Mouse (Mus musculus): ENCODE measurements around the gene Pcyt1a. TPM values are rescaled to one million over a fixed set of nuclear protein-coding genes. Genes with fewer than 3 reads are reported as not detected.

The Pcyt1a gene
- polyA plus RNA-seq, 1 experiment from 2014 or later, result 46.4 TPM

- H3K9me3 ChIP-seq, result no peaks in the 10 kb centered on the region
- DNase-seq (ENCODE audit: low spot score), result no peak
- WGBS, result 84% methylated on average over 12 of the region's 12 CpGs
- H3K4me3 ChIP-seq, result no peak overlapping the region
- no peaks in the 10 kb centered on the region for H3K36me3 ChIP-seq (replicated peaks)
- H3K4me1 ChIP-seq, result peaks cover 30% of the 10 kb centered on the region
- H3K27ac ChIP-seq (replicated peaks), result no peak overlapping the region
- H3K27me3 ChIP-seq (replicated peaks; ENCODE audit: low read depth, poor library complexity, severe bottlenecking), result no peaks in the 10 kb centered on the region; the same call in 1 of the 2 replicates
Measured at GRCm38 (mm10) chr16:32517785-32518481, 87.2 kb downstream of the Pcyt1a start.

GRCm38 (mm10) chr16:32519656-32520371 lies 89.1 kb downstream of the Pcyt1a start:
- Histone ChIP-seq H3K27ac (replicated peaks) (no peak overlapping the region; the same call in 1 of the 2 replicates), H3K4me1 (peaks cover 33% of the 10 kb centered on the region), H3K4me3 (no peak overlapping the region), H3K27me3 (replicated peaks; ENCODE audit: low read depth, poor library complexity, severe bottlenecking) (no peaks in the 10 kb centered on the region; the same call in 1 of the 2 replicates), H3K36me3 (replicated peaks) (no peaks in the 10 kb centered on the region), H3K9me3 (no peaks in the 10 kb centered on the region)
- 86% methylated on average over 15 of the region's 15 CpGs for WGBS
- DNase-seq (ENCODE audit: low spot score), result no peak

GRCm38 (mm10) chr16:32520372-32520748 lies 89.6 kb downstream of the Pcyt1a start:
- Histone ChIP-seq H3K27ac (replicated peaks) (no peak overlapping the region; the same call in 1 of the 2 replicates), H3K27me3 (replicated peaks; ENCODE audit: low read depth, poor library complexity, severe bottlenecking) (no peaks in the 10 kb centered on the region; the same call in 1 of the 2 replicates)

GRCm38 (mm10) chr16:32522578-32523194 lies 92.0 kb downstream of the Pcyt1a start:
- no peaks in the 10 kb centered on the region; the same call in 1 of the 2 replicates for H3K27me3 ChIP-seq (replicated peaks; ENCODE audit: low read depth, poor library complexity, severe bottlenecking)
- no peaks in the 10 kb centered on the region for H3K36me3 ChIP-seq (replicated peaks)
- H3K4me3 ChIP-seq, result no peak overlapping the region
- WGBS, result 88% methylated on average over 6 of the region's 6 CpGs
- DNase-seq (ENCODE audit: low spot score), result no peak
- H3K27ac ChIP-seq (replicated peaks), result no peak overlapping the region
- peaks cover 21% of the 10 kb centered on the region for H3K4me1 ChIP-seq
- no peaks in the 10 kb centered on the region for H3K9me3 ChIP-seq

More at GRCm38 (mm10) chr16:32520372-32520748, 89.6 kb downstream of the Pcyt1a start:
- no peaks in the 10 kb centered on the region for H3K9me3 ChIP-seq
- H3K4me1 ChIP-seq, result peaks cover 30% of the 10 kb centered on the region
- DNase-seq (ENCODE audit: low spot score), result no peak
- H3K36me3 ChIP-seq (replicated peaks), result no peaks in the 10 kb centered on the region
- 72% methylated on average over 9 of the region's 9 CpGs for WGBS
- no peak overlapping the region for H3K4me3 ChIP-seq

GRCm38 (mm10) chr16:32523462-32524243 lies 92.9 kb downstream of the Pcyt1a start:
- Histone ChIP-seq H3K9me3 (no peaks in the 10 kb centered on the region), H3K4me3 (no peak overlapping the region), H3K4me1 (peaks cover 21% of the 10 kb centered on the region), H3K27ac (replicated peaks) (no peak overlapping the region), H3K36me3 (replicated peaks) (no peaks in the 10 kb centered on the region), H3K27me3 (replicated peaks; ENCODE audit: low read depth, poor library complexity, severe bottlenecking) (no peaks in the 10 kb centered on the region; the same call in 1 of the 2 replicates)
- WGBS, result 75% methylated on average over 8 of the region's 8 CpGs
- no peak for DNase-seq (ENCODE audit: low spot score)

GRCm38 (mm10) chr16:32524244-32524615 lies 93.5 kb downstream of the Pcyt1a start:
- peaks cover 21% of the 10 kb centered on the region for H3K4me1 ChIP-seq
- WGBS, result 83% methylated on average over 5 of the region's 5 CpGs
- DNase-seq (ENCODE audit: low spot score), result no peak
- H3K9me3 ChIP-seq, result no peaks in the 10 kb centered on the region
- no peak overlapping the region; the same call in 1 of the 2 replicates for H3K27ac ChIP-seq (replicated peaks)
- no peak overlapping the region for H3K4me3 ChIP-seq
- no peaks in the 10 kb centered on the region; the same call in 1 of the 2 replicates for H3K27me3 ChIP-seq (replicated peaks; ENCODE audit: low read depth, poor library complexity, severe bottlenecking)
- H3K36me3 ChIP-seq (replicated peaks), result no peaks in the 10 kb centered on the region

Other genes starting within 250 kb of the Pcyt1a start
- 13.8 and 15.4 TPM in 2 replicates for gene Fbxo45, start 183.8 kb upstream of the Pcyt1a start, polyA plus RNA-seq (2016; fragmentation: Nextera tagmentation; extraction: Ambion mirVana)
- gene Wdr53, start 183.7 kb upstream of the Pcyt1a start, polyA plus RNA-seq (2016; fragmentation: Nextera tagmentation; extraction: Ambion mirVana), result 19.0 and 19.4 TPM in 2 replicates
- not detected in 2 replicates for gene Smco1, start 159.5 kb upstream of the Pcyt1a start, polyA plus RNA-seq (2016; fragmentation: Nextera tagmentation; extraction: Ambion mirVana)
- 29.0 and 33.9 TPM in 2 replicates for gene Rnf168, start 153.5 kb upstream of the Pcyt1a start, polyA plus RNA-seq (2016; fragmentation: Nextera tagmentation; extraction: Ambion mirVana)
- gene Ubxn7, start 98.7 kb upstream of the Pcyt1a start, polyA plus RNA-seq (2016; fragmentation: Nextera tagmentation; extraction: Ambion mirVana), result 27.0 and 32.2 TPM in 2 replicates
- gene Tm4sf19, start 30.4 kb upstream of the Pcyt1a start, polyA plus RNA-seq (2016; fragmentation: Nextera tagmentation; extraction: Ambion mirVana), result not detected in 2 replicates
- 32.5 and 34.1 TPM in 2 replicates for gene Tctex1d2, start 11.2 kb upstream of the Pcyt1a start, polyA plus RNA-seq (2016; fragmentation: Nextera tagmentation; extraction: Ambion mirVana)
- gene Slc51a, start 57.0 kb downstream of the Pcyt1a start, polyA plus RNA-seq (2016; fragmentation: Nextera tagmentation; extraction: Ambion mirVana), result 0.24 and 0.39 TPM in 2 replicates
- not detected in 2 replicates for gene Zdhhc19, start 65.3 kb downstream of the Pcyt1a start, polyA plus RNA-seq (2016; fragmentation: Nextera tagmentation; extraction: Ambion mirVana)
- gene Tfrc, start 178.0 kb downstream of the Pcyt1a start, polyA plus RNA-seq (2016; fragmentation: Nextera tagmentation; extraction: Ambion mirVana), result 50.0 and 61.5 TPM in 2 replicates
- gene Tnk2, start 213.0 kb downstream of the Pcyt1a start, polyA plus RNA-seq (2016; fragmentation: Nextera tagmentation; extraction: Ambion mirVana), result 8.6 and 8.7 TPM in 2 replicates

Measured in embryonic facial prominence, embryonic 10.5 days (tissue).